Mouse (Mus musculus): Measurements from ENCODE around the gene Rab40c.

DNA sequence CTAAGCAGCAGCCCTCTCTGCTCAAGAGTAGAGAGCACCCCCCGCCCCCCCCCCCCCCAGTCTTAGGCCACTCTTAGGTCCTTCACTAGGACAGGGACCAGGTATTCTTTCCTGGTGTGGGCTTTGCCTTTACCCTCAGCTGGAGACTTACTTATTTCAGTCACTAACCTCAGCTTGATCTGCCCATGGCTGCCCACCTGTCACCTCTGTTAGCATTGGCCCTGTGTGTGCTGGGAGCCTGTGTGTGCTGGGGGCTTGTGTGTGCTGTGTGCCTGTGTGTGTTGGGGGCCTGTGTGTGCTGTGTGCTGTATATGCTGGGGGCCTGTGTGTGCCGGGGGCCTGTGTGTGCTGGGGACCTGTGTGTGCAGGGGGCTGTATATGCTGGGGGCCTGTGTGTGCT is 35.1 kb upstream of the Rab40c start:
- TF ChIP-seq CTCF (IDR thresholded peaks at IDR 0.05; ENCODE audit: extremely low read depth, insufficient read length, insufficient replicate concordance, low read depth, low read length) (no peak), POLR2A (IDR thresholded peaks at IDR 0.05; ENCODE audit: low read depth, low read length) (no peak)
